Mouse (Mus musculus): ENCODE data around the gene Tgfbr3l. TPM values are rescaled to one million over a fixed set of nuclear protein-coding genes. Genes with fewer than 3 reads are reported as not detected.
"Not testable (repeated sequence)": the region's sequence is repeated elsewhere in the genome, so short reads cannot be mapped to it uniquely, and the experiment has no call there.

The Tgfbr3l gene
- polyA plus RNA-seq, 1 experiment: 27.5 TPM

DNA sequence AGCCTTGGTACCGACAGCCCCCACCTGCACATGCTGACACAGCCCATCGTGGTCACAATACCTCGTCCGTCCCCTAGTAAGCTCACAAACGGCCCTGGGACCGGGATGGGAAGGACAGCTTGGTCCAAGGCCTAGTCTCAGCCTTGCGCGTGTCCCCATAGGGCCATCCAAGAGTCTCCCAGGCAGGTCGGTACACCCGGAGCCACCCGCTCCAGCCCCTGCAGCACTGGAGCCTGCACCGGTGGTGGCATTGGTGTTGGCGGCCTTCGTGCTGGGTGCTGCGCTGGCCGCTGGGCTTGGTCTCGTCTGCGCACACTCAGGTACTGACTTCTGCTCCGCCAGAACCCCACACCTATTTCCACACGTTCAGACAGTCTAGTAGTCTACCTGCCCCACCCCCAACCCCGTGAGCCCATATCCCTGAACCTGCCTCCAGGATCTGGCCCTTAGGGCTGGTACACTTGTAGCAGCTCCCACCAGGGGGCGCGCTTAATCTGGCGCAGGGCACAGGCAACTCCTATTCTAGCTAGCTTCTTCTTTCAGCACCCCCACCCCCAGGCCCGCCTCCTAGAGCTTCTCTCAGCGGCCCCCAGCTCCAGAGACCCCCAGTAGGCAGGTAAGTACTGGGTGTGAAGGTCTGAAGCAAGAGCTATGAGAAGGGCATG, 2.4 kb downstream of the Tgfbr3l start:
- Histone ChIP-seq H3K27ac (ENCODE audit: insufficient read depth, low read length) (no peak overlapping the region), H3K4me3 (ENCODE audit: insufficient read depth, low read length) (no peak overlapping the region), H3K4me1 (ENCODE audit: control insufficient read depth, insufficient read depth, low read length) (peaks cover 3% of the 10 kb centered on the region)
- no peak for TF ChIP-seq POLR2A (IDR thresholded peaks at IDR 0.05; ENCODE audit: extremely low read depth, insufficient read depth, low read length)
- TF ChIP-seq CTCF (IDR thresholded peaks at IDR 0.05; ENCODE audit: extremely low read depth, insufficient read depth, low read length): peak; percentile 76

DNA sequence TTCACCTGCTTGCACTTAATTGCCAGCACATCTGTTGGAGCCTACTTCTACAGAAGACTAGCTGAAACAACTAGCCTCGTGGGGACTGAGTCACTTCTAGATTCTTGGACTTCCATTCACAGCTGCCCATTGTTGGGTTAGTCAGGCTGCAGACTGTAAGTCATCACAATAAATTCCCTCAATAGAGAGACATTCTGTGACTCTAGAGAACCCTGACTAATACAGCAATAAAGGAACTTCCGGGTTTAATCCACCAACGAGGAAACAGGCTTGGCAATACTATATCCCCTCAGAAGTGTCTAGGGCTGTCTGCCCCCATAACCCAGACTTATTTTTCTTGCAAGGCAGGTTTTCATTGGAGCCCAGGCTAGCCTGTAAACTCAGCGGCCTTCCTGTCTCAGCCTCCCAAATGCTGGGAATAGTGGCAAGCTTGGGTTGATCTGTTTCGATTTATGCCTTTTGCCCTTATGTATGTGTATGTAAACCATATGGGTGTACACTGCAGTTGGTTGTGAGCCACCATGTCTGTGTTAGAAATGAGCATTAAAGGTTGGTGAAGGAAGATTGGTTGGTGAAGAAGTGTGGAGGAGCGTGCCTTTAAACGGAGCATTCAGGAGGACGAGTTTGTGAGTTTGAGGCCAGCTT, 4.2 kb downstream of the Tgfbr3l start:
- H3K4me3 ChIP-seq (ENCODE audit: insufficient read depth, low read length): peak overlapping the region; percentile 94

DNA sequence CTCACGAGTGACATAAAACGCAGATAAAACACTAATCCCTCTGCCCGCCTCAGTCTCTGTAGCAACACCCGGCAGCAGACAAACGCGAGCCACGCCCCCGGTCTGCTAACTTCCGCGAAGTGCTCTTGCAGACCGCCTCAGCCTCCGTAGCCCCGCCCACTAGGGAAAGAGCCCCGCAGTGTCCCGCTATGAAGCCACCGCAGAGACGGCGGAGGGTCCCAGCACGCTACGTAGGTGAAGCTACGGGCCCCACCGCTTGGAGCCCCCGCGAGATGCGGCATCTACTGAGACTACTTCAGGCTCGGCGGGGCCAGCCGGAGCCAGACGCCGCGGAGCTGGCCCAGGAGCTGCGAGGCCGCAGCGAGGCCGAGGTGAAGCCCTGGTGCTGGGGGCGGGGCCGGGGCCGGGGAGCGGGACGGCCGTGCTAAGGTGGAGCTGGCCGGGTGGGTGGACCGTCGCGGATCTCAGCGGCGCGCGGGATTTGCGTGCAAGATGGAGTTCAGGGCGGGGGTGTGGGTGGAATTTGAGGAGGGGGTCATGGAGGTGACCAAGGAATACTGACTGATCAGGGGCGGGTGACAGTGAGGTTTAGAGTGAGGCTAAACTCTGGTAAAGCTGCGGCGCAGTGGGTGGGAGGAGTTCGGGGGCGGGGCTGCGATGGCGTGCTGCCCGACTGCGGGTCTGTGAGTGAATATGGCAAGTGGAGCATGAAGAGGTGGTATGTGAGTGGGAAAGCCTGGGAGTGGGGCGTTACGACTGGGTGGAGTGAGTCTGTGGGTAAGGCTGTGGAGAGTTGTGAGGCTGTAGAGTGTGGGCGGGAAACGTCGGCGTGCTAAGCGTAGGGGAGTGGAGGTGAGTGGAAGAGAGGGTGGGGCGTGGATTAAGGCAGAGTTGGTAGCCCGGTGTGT, 5.2 kb downstream of the Tgfbr3l start, which contains the start of gene Snapc2:
Gene Snapc2 (plus strand): TSS at position 147 of the 908 bp plus-strand sequence.
- Histone ChIP-seq H3K4me3 (ENCODE audit: insufficient read depth, low read length) (peak within 1 kb of the TSS; percentile 94), H3K27ac (ENCODE audit: insufficient read depth, low read length) (peak within 1 kb of the TSS; percentile 48; the same call in 1 of the 2 replicates), H3K4me1 (ENCODE audit: control insufficient read depth, insufficient read depth, low read length) (peaks cover 4% of the 10 kb centered on the region)
- no peak for TF ChIP-seq CTCF (IDR thresholded peaks at IDR 0.05; ENCODE audit: extremely low read depth, insufficient read depth, low read length)
- peak; percentile 43; the same call in 1 of the 2 replicates for TF ChIP-seq POLR2A (IDR thresholded peaks at IDR 0.05; ENCODE audit: extremely low read depth, insufficient read depth, low read length)

More for the DNA sequence above, 4.2 kb downstream of the Tgfbr3l start:
- Histone ChIP-seq H3K27ac (ENCODE audit: insufficient read depth, low read length) (no peak overlapping the region), H3K4me1 (ENCODE audit: control insufficient read depth, insufficient read depth, low read length) (peaks cover 4% of the 10 kb centered on the region)
- TF ChIP-seq POLR2A (IDR thresholded peaks at IDR 0.05; ENCODE audit: extremely low read depth, insufficient read depth, low read length): no peak
- TF ChIP-seq CTCF (IDR thresholded peaks at IDR 0.05; ENCODE audit: extremely low read depth, insufficient read depth, low read length): no peak

- Histone ChIP-seq H3K4me1 (ENCODE audit: control insufficient read depth, insufficient read depth, low read length) (peaks cover 4% of the 10 kb centered on the region), H3K4me3 (ENCODE audit: insufficient read depth, low read length) (peak overlapping the region; percentile 94; the same call in 1 of the 2 replicates), H3K27ac (ENCODE audit: insufficient read depth, low read length) (no peak overlapping the region; the same call in 1 of the 2 replicates)
- TF ChIP-seq POLR2A (IDR thresholded peaks at IDR 0.05; ENCODE audit: extremely low read depth, insufficient read depth, low read length) (no peak), CTCF (IDR thresholded peaks at IDR 0.05; ENCODE audit: extremely low read depth, insufficient read depth, low read length) (peak; percentile 46)
These were observed 6.0 kb downstream of the Tgfbr3l start for GRCm38 (mm10) chr8:4254001-4254400.

- H3K4me3 ChIP-seq (ENCODE audit: insufficient read depth, low read length); H3K27ac ChIP-seq (ENCODE audit: insufficient read depth, low read length); H3K4me1 ChIP-seq (ENCODE audit: control insufficient read depth, insufficient read depth, low read length): not testable (repeated sequence)
These were observed 7.5 kb downstream of the Tgfbr3l start for GRCm38 (mm10) chr8:4255471-4255870.

- Histone ChIP-seq H3K4me1 (ENCODE audit: control insufficient read depth, insufficient read depth, low read length) (peaks cover 7% of the 10 kb centered on the region), H3K27ac (ENCODE audit: insufficient read depth, low read length) (0 out of 2 replicates have a peak overlapping the region, but pooled peaks have one; percentile 31), H3K4me3 (ENCODE audit: insufficient read depth, low read length) (0 out of 2 replicates have a peak overlapping the region, but pooled peaks have one; percentile 89)
- TF ChIP-seq POLR2A (IDR thresholded peaks at IDR 0.05; ENCODE audit: extremely low read depth, insufficient read depth, low read length): peak; percentile 84; the same call in 1 of the 2 replicates
- no peak for TF ChIP-seq CTCF (IDR thresholded peaks at IDR 0.05; ENCODE audit: extremely low read depth, insufficient read depth, low read length)
These were observed 8.9 kb downstream of the Tgfbr3l start for GRCm38 (mm10) chr8:4256911-4257310.

DNA sequence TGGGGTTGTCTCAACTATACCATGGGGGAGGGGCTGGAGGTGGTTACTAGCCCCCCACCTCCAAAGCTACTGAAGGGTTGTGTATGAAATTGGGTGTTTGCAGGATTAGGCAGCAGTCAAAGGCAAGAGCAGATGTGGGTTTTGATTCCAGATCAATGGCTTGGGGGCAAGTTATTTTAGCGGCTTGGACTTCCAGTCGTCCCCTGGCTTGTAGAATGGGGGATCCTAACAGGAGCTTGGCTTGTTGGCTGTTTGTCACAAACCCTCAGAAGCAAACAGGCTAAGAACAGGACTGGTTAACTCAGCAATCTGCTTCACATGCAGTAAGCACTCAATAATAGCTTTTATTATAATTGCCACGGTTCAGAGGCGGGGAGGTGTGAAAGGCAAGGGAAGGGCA, 9.3 kb downstream of the Tgfbr3l start:
- H3K4me3 ChIP-seq (ENCODE audit: insufficient read depth, low read length): peak overlapping the region; percentile 89
- peak overlapping the region; percentile 89 for H3K27ac ChIP-seq (ENCODE audit: insufficient read depth, low read length)
- peaks cover 7% of the 10 kb centered on the region for H3K4me1 ChIP-seq (ENCODE audit: control insufficient read depth, insufficient read depth, low read length)
- TF ChIP-seq POLR2A (IDR thresholded peaks at IDR 0.05; ENCODE audit: extremely low read depth, insufficient read depth, low read length): no peak
- TF ChIP-seq CTCF (IDR thresholded peaks at IDR 0.05; ENCODE audit: extremely low read depth, insufficient read depth, low read length): no peak

GRCm38 (mm10) chr8:4258233-4258632, 10.2 kb downstream of the Tgfbr3l start:
- peaks cover 8% of the 10 kb centered on the region for H3K4me1 ChIP-seq (ENCODE audit: control insufficient read depth, insufficient read depth, low read length)
- peak overlapping the region; percentile 89 for H3K27ac ChIP-seq (ENCODE audit: insufficient read depth, low read length)
- peak overlapping the region; percentile 89 for H3K4me3 ChIP-seq (ENCODE audit: insufficient read depth, low read length)
- TF ChIP-seq POLR2A (IDR thresholded peaks at IDR 0.05; ENCODE audit: extremely low read depth, insufficient read depth, low read length): no peak; the same call in 1 of the 2 replicates
- TF ChIP-seq CTCF (IDR thresholded peaks at IDR 0.05; ENCODE audit: extremely low read depth, insufficient read depth, low read length): peak; percentile 67

- TF ChIP-seq CTCF (IDR thresholded peaks at IDR 0.05; ENCODE audit: extremely low read depth, insufficient read depth, low read length) (no peak), POLR2A (IDR thresholded peaks at IDR 0.05; ENCODE audit: extremely low read depth, insufficient read depth, low read length) (no peak)
- Histone ChIP-seq H3K27ac (ENCODE audit: insufficient read depth, low read length) (peak overlapping the region; percentile 89), H3K4me1 (ENCODE audit: control insufficient read depth, insufficient read depth, low read length) (peaks cover 10% of the 10 kb centered on the region), H3K4me3 (ENCODE audit: insufficient read depth, low read length) (peak overlapping the region; percentile 89)
These were observed 10.7 kb downstream of the Tgfbr3l start for GRCm38 (mm10) chr8:4258678-4259077.
